Mouse (Mus musculus): ENCODE measurements around the gene Tbl2. TPM values are rescaled to one million over a fixed set of nuclear protein-coding genes. Genes with fewer than 3 reads are reported as not detected.

Gene Tbl2
- 23.6 and 25.8 TPM in 2 replicates for polyA plus RNA-seq (2016; fragmentation: Nextera tagmentation; extraction: Ambion mirVana)

- peaks cover 18% of the 10 kb centered on the region for H3K4me1 ChIP-seq
- H3K27me3 ChIP-seq (ENCODE audit: low read depth, poor library complexity, severe bottlenecking) = no peaks in the 10 kb centered on the region
- H3K27ac ChIP-seq (replicated peaks) = peak within 1 kb of the TSS; percentile 96
- DNase-seq (ENCODE audit: low spot score) = peak; percentile 99
- H3K4me3 ChIP-seq = peak within 1 kb of the TSS; percentile 86
- peaks cover 26% of the 10 kb centered on the region for H3K36me3 ChIP-seq
- H3K9me3 ChIP-seq (replicated peaks) = no peaks in the 10 kb centered on the region
- WGBS = under 1% methylated on average over 63 of the region's 63 CpGs
Measured at GRCm38 (mm10) chr5:135149053-135149819, at the start of gene Tbl2. Gene Tbl2, plus strand, starts transcription at chr5:135149657.

- DNase-seq (ENCODE audit: low spot score) = no peak
- Histone ChIP-seq H3K36me3 (no peaks in the 10 kb centered on the region), H3K9me3 (replicated peaks) (no peaks in the 10 kb centered on the region), H3K4me1 (no peaks in the 10 kb centered on the region), H3K27me3 (ENCODE audit: low read depth, poor library complexity, severe bottlenecking) (peaks cover 13% of the 10 kb centered on the region), H3K27ac (replicated peaks) (no peak overlapping the region), H3K4me3 (no peak overlapping the region)
- 61% methylated on average over 1 of the region's 1 CpGs for WGBS
Measured at GRCm38 (mm10) chr5:135100981-135101380, 48.5 kb upstream of the Tbl2 start.

- 67% methylated on average over 11 of the region's 11 CpGs for WGBS
- no peaks in the 10 kb centered on the region for H3K9me3 ChIP-seq (replicated peaks)
- H3K4me3 ChIP-seq = no peak overlapping the region
- H3K27me3 ChIP-seq (ENCODE audit: low read depth, poor library complexity, severe bottlenecking) = peaks cover 45% of the 10 kb centered on the region
- peaks cover 23% of the 10 kb centered on the region for H3K4me1 ChIP-seq
- H3K27ac ChIP-seq (replicated peaks) = no peak overlapping the region
- no peak for DNase-seq (ENCODE audit: low spot score)
- H3K36me3 ChIP-seq = no peaks in the 10 kb centered on the region
Measured at GRCm38 (mm10) chr5:135103999-135104660, 45.3 kb upstream of the Tbl2 start.

- under 1% methylated on average over 48 of the region's 48 CpGs for WGBS
- H3K27me3 ChIP-seq (ENCODE audit: low read depth, poor library complexity, severe bottlenecking) = peaks cover 63% of the 10 kb centered on the region
- peak; percentile 88 for DNase-seq (ENCODE audit: low spot score)
- no peaks in the 10 kb centered on the region for H3K36me3 ChIP-seq
- H3K4me1 ChIP-seq = peaks cover 23% of the 10 kb centered on the region
- no peaks in the 10 kb centered on the region for H3K9me3 ChIP-seq (replicated peaks)
- peak overlapping the region; percentile 67 for H3K4me3 ChIP-seq
- peak overlapping the region; percentile 77 for H3K27ac ChIP-seq (replicated peaks)
Measured at GRCm38 (mm10) chr5:135106758-135107256, 42.6 kb upstream of the Tbl2 start.

GRCm38 (mm10) chr5:135107521-135108501 is 41.6 kb upstream of the Tbl2 start:
- no peaks in the 10 kb centered on the region for H3K9me3 ChIP-seq (replicated peaks)
- DNase-seq (ENCODE audit: low spot score) = peak; percentile 63
- WGBS = 11% methylated on average over 40 of the region's 40 CpGs
- H3K27ac ChIP-seq (replicated peaks) = peak overlapping the region; percentile 77; the same call in 1 of the 2 replicates
- peaks cover 23% of the 10 kb centered on the region for H3K4me1 ChIP-seq
- peak overlapping the region; percentile 67 for H3K4me3 ChIP-seq
- H3K27me3 ChIP-seq (ENCODE audit: low read depth, poor library complexity, severe bottlenecking) = peaks cover 63% of the 10 kb centered on the region
- H3K36me3 ChIP-seq = no peaks in the 10 kb centered on the region

GRCm38 (mm10) chr5:135109017-135109416 is 40.4 kb upstream of the Tbl2 start:
- 52% methylated on average over 6 of the region's 6 CpGs for WGBS
- Histone ChIP-seq H3K4me3 (no peak overlapping the region), H3K36me3 (no peaks in the 10 kb centered on the region), H3K27me3 (ENCODE audit: low read depth, poor library complexity, severe bottlenecking) (peaks cover 63% of the 10 kb centered on the region), H3K4me1 (peaks cover 23% of the 10 kb centered on the region), H3K27ac (replicated peaks) (no peak overlapping the region), H3K9me3 (replicated peaks) (no peaks in the 10 kb centered on the region)
- DNase-seq (ENCODE audit: low spot score) = no peak

GRCm38 (mm10) chr5:135109426-135109825 is 40.0 kb upstream of the Tbl2 start:
- 93% methylated on average over 3 of the region's 3 CpGs for WGBS

GRCm38 (mm10) chr5:135109976-135110375 is 39.5 kb upstream of the Tbl2 start:
- Histone ChIP-seq H3K4me1 (peaks cover 23% of the 10 kb centered on the region), H3K27ac (replicated peaks) (no peak overlapping the region), H3K9me3 (replicated peaks) (no peaks in the 10 kb centered on the region), H3K36me3 (no peaks in the 10 kb centered on the region), H3K27me3 (ENCODE audit: low read depth, poor library complexity, severe bottlenecking) (peaks cover 59% of the 10 kb centered on the region), H3K4me3 (no peak overlapping the region)
- 69% methylated on average over 6 of the region's 6 CpGs for WGBS
- DNase-seq (ENCODE audit: low spot score) = no peak

More at GRCm38 (mm10) chr5:135109426-135109825, 40.0 kb upstream of the Tbl2 start:
- no peak for DNase-seq (ENCODE audit: low spot score)
- Histone ChIP-seq H3K27me3 (ENCODE audit: low read depth, poor library complexity, severe bottlenecking) (peaks cover 63% of the 10 kb centered on the region), H3K4me1 (peaks cover 23% of the 10 kb centered on the region), H3K4me3 (no peak overlapping the region), H3K36me3 (no peaks in the 10 kb centered on the region), H3K27ac (replicated peaks) (no peak overlapping the region), H3K9me3 (replicated peaks) (no peaks in the 10 kb centered on the region)

GRCm38 (mm10) chr5:135113782-135114181 is 35.7 kb upstream of the Tbl2 start:
- Histone ChIP-seq H3K4me3 (no peak overlapping the region), H3K9me3 (replicated peaks) (no peaks in the 10 kb centered on the region), H3K4me1 (peaks cover 3% of the 10 kb centered on the region), H3K36me3 (no peaks in the 10 kb centered on the region), H3K27ac (replicated peaks) (no peak overlapping the region), H3K27me3 (ENCODE audit: low read depth, poor library complexity, severe bottlenecking) (peaks cover 21% of the 10 kb centered on the region)
- WGBS = 87% methylated on average over 12 of the region's 12 CpGs
- DNase-seq (ENCODE audit: low spot score) = no peak

GRCm38 (mm10) chr5:135115241-135115640 is 34.2 kb upstream of the Tbl2 start:
- 92% methylated on average over 8 of the region's 8 CpGs for WGBS
- Histone ChIP-seq H3K36me3 (no peaks in the 10 kb centered on the region), H3K4me3 (no peak overlapping the region), H3K27ac (replicated peaks) (no peak overlapping the region), H3K27me3 (ENCODE audit: low read depth, poor library complexity, severe bottlenecking) (peaks cover 7% of the 10 kb centered on the region; the same call in 1 of the 2 replicates), H3K9me3 (replicated peaks) (no peaks in the 10 kb centered on the region), H3K4me1 (peaks cover 5% of the 10 kb centered on the region)
- DNase-seq (ENCODE audit: low spot score) = no peak

GRCm38 (mm10) chr5:135118589-135119081 is 30.8 kb upstream of the Tbl2 start:
- WGBS = 38% methylated on average over 6 of the region's 6 CpGs
- peak; percentile 64 for DNase-seq (ENCODE audit: low spot score)
- Histone ChIP-seq H3K9me3 (replicated peaks) (no peaks in the 10 kb centered on the region), H3K27me3 (ENCODE audit: low read depth, poor library complexity, severe bottlenecking) (peaks cover 22% of the 10 kb centered on the region), H3K36me3 (no peaks in the 10 kb centered on the region), H3K27ac (replicated peaks) (no peak overlapping the region), H3K4me3 (no peak overlapping the region), H3K4me1 (peaks cover 5% of the 10 kb centered on the region)

GRCm38 (mm10) chr5:135120753-135121152 is 28.7 kb upstream of the Tbl2 start:
- Histone ChIP-seq H3K9me3 (replicated peaks) (no peaks in the 10 kb centered on the region), H3K27me3 (ENCODE audit: low read depth, poor library complexity, severe bottlenecking) (peaks cover 22% of the 10 kb centered on the region), H3K36me3 (no peaks in the 10 kb centered on the region), H3K4me1 (peaks cover 5% of the 10 kb centered on the region), H3K4me3 (no peak overlapping the region), H3K27ac (replicated peaks) (no peak overlapping the region)
- WGBS = 70% methylated on average over 4 of the region's 4 CpGs
- no peak for DNase-seq (ENCODE audit: low spot score)

Data from midbrain, embryonic 10.5 days (tissue).